Mouse (Mus musculus) C2C12 (cell line): ENCODE results near the gene Itgb3.

Experiments used
- CEBPB ChIP-seq: IDR thresholded peaks from one replicate; pipeline ENCODE4 v1.6.1; 2011; ENCODE audit warnings: low read depth, mild to moderate bottlenecking, control low read depth, moderate library complexity
- CTCF ChIP-seq: IDR thresholded peaks from one replicate; pipeline ENCODE4 v1.5.1; 2011; ENCODE audit not compliant: control insufficient read depth, insufficient read depth, insufficient read length
- MAX ChIP-seq: IDR thresholded peaks from one replicate; pipeline ENCODE4 v1.6.1; 2011; ENCODE audit warnings: mild to moderate bottlenecking, control low read depth
- MYOD1 ChIP-seq: IDR thresholded peaks from one replicate; pipeline ENCODE4 v1.6.1; 2011; ENCODE audit warnings: low read depth; ENCODE audit not compliant: control insufficient read depth, insufficient read length
- MYOG ChIP-seq: IDR thresholded peaks from one replicate; pipeline ENCODE4 v1.6.1; 2011; ENCODE audit not compliant: control insufficient read depth, insufficient read length; ENCODE audit errors: extremely low read depth
- USF1 ChIP-seq: IDR thresholded peaks from one replicate; pipeline ENCODE4 v1.6.1; 2011; ENCODE audit warnings: low read depth, mild to moderate bottlenecking, control low read depth, moderate library complexity

DNA sequence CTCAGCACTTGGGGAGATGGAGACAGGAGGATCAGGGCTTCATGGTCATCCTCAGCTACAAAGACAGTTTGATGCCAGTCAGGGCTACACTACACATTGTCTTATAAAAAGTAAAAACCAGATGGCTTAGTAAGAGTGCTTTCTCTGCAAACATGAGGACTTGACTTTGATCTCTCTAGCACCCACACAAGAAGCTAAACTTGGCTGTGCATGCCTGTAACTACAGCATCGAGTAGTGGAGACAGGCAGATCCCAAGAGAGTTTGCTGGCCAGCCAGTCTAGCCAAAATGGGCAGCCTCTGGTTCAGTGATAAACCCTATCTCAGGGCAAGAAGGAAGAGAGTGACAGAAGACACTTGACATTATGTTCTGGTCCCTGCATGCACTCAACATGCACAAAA lies 44.3 kb upstream of the Itgb3 start:
- TF ChIP-seq CEBPB (no peak), CTCF (no peak), MYOD1 (no peak), MAX (no peak), MYOG (no peak), USF1 (no peak)
